Mouse (Mus musculus) hindlimb bud, embryonic 11.5 days (tissue): ENCODE measurements around the gene Spats2l.

Source experiments
- DNase-seq: peaks from one replicate; pipeline ENCODE4 v3.0.0-alpha.2; 2012; ENCODE audit warnings: low read depth, low spot score; ENCODE audit errors: extremely low spot score

The Spats2l gene

GRCm38 (mm10) chr1:57774001-57774667, at the start of gene Spats2l:
Gene Spats2l (plus strand): TSS chr1:57774162.
- DNase-seq: no peak

DNA sequence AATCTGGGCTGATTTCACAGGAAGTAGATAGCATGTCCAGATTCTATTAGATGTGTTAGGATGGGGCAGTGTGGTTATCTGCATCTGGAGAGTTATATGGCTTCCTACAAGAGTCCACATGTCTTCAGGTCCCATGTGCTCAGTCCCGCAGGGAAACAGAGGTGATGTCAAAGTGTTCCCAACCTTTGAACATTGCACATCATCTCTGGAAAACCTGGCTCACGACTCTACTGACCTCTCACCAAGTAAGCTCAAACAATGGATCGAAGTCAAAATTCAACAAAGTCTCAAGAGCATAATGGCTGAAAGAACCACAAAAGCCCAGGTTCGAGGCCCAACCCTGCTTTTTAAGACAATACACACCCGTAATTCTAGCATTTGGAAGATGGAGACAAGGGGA, 48.7 kb upstream of the Spats2l start:
- DNase-seq: no peak

DNA sequence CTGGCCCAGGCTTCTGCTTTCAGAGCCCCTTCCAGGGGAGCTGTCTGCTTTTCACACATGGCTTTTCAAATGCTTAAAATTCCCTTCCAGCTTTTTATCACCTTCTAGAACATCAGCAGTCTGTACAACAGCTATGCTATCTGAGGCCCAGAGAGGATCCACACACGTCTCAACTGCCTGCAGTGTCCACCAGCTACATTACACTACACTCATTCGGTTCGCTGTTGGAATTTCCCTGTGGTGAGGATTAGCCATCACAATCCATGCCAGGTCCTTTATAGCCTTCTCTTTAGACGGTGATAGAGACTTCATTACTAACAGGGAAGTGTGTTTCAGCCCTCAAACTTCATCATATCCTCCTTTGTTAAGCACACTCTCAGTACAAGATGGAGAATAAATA, 38.1 kb upstream of the Spats2l start:
- no peak for DNase-seq

DNA sequence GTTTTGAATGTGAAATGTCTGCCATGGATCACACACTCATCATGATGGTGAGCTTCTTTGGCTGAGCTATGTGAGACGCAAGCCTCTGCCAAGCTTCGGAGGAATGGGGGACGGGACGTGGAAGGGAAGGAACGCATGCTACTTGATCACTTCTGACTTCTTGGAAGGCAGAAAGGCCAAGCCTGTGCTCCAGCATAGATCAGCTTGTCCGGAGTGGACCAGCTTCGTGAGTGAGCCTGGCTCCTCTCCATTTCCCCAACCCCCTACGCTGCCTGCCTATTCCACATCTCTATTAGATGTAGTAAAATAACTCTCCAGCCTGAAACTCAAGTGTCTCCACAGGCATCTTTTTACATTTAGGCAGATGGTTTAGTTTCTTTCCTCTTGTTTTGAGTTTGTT, 32.2 kb upstream of the Spats2l start:
- DNase-seq: no peak

GRCm38 (mm10) chr1:57742266-57742665, 31.7 kb upstream of the Spats2l start:
- DNase-seq: no peak

DNA sequence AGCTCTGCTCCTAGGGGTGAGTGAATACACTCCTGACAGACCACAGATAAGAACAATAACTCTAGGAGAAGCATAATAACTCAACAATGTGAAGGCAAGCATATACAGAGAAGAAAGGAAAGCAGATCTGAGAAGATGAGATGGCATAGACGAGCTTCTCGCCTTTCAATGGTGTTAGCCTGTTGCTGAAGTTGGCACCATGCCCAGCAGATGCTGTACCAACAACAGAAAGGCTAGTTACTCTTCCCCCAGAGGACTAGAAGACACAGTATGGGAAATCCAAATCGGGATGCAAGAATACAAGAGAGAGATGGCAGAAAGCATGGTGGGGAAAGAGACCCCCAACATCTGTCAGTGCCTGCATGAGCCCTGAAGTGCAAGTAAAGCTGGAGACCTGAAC, 22.2 kb upstream of the Spats2l start:
- no peak for DNase-seq

GRCm38 (mm10) chr1:57766396-57766795, 7.6 kb upstream of the Spats2l start:
- DNase-seq: no peak

GRCm38 (mm10) chr1:57773326-57773725, 636 bp upstream of the Spats2l start:
- no peak for DNase-seq

- DNase-seq: no peak
These were observed 920 bp downstream of the Spats2l start for GRCm38 (mm10) chr1:57774668-57775495.

- DNase-seq: no peak
These were observed 1.5 kb downstream of the Spats2l start for GRCm38 (mm10) chr1:57775496-57775790.

DNA sequence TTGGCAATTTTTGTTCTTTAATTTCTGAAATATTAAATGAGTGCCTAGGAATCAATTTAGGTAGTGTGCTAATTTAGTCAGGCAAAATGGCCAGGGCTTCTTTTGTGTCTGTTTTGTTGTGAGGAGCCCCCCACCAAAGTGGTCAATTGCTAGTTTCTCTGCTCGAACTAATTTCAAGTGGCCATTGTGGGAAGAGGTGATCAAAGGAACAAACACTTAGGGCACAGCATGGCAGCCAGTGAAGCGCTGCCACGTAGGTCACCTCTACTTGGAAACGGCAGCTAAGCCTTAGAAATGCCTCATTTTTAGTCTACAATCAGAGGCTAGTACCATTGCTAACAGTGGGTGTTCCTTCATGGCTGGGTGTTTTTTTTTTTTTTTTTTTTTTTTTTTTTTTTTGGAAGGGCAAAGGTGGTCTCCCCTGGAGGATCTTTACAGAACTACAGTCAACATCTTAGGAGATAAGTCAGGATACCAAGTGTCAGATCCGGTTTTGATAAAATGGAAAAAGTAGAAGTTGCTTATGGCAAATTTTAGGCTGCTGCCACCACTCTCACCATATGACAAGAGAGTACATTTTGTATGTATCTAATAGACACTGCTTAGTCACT, 2.8 kb downstream of the Spats2l start:
- no peak for DNase-seq

DNA sequence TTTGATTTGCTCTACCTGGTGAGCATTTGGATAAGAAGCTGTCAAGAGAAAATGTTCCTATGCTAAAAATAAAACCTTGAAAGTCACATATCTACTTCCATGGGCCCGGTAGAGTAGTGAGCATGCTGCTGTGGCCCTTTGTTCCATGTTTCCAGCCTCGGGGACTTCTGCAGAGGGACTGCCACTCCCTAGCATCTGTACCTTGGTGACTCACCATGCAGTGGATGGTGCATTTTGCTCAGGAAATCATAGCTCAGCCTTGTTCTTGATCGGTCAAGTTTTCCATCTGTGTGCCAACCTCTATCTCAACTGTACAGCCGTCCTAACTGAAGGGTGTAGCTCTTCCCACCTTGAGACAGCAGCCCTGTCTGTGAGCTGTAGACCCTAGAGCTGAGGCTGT, 10.3 kb downstream of the Spats2l start:
- DNase-seq: no peak

- DNase-seq: no peak
These were observed 15.9 kb downstream of the Spats2l start for GRCm38 (mm10) chr1:57789831-57790230.

DNA sequence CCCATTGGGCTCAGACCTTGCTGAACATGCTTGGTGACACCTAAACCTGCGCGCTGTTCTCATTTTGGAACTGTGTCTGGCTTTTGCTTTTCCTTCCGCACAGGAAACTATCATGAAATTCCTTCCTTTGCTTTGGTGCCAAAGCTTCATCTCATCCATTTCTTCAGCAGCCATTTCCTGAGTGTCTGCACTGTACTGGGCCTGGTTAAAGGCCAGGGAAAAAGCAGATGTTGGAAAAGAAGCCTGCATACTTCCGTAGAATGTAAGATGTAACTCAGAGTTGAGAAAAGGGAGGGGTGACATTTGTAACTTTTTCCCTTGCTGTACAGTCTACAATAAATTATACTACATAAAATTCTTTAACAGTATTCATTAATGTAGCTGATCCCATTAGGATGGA, 18.2 kb downstream of the Spats2l start:
- DNase-seq: no peak

DNA sequence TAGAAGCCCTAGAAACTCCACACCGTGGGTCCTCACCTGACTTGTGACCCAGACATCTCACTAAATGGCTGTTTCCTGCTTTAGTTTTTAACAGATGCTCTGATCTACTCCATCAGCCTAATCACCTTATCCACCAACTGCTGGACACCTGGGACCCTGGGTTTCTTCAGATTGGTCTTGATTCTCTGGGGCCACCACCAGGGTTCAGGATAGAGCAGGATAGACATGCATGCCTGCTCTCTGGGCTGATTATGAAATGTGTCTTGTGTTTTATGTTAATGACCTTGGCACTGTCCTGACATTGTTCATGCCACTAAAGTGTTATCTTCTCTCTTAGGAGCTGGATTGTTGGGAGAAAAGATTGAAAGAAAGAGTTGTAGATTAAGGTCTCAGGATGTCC, 21.9 kb downstream of the Spats2l start:
- DNase-seq: no peak

DNA sequence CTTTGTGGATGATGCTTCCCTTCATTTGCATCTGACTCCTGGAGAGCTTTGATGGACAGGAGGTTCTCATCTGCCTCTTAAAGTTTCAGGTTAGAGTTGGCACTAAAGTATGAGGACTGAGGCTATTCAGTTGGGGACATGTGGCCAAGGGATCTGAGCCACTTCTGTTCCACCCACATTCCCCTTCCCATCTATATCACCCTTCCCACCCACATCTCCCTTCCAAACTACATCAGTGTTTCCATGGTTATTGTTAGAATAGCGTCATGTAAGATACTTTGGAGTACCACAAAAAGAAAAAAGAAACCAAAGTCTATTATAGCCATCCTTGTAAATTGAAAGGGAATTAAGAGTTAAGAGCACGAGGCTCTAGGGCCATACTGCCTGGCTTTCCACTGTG, 25.4 kb downstream of the Spats2l start:
- no peak for DNase-seq

GRCm38 (mm10) chr1:57800846-57801245, 26.9 kb downstream of the Spats2l start:
- no peak for DNase-seq

DNA sequence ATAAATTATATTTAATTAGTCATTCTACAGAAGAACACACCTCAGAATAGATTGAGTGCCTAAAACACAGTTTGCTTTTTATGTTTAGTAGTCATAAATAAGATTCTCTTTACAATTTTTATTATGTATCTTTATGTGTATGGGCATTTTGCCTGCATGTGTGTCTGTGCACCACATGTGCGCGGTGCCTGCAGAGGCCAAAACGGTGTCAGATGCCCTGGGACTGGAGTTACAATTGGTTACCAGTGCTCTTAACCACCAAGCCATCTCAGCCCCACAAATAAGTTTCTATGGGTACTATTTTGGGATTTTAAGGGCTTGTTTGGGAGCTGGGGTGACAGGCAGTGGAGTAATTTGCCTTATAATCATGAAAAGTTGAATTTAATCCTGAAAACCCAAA, 32.2 kb downstream of the Spats2l start:
- DNase-seq: no peak

- no peak for DNase-seq
These were observed 33.9 kb downstream of the Spats2l start for GRCm38 (mm10) chr1:57807882-57808281.

GRCm38 (mm10) chr1:57810221-57810620, 36.3 kb downstream of the Spats2l start:
- DNase-seq: no peak

GRCm38 (mm10) chr1:57817103-57817502, 43.1 kb downstream of the Spats2l start:
- no peak for DNase-seq

- no peak for DNase-seq
These were observed 46.6 kb downstream of the Spats2l start for GRCm38 (mm10) chr1:57820428-57820997.
